Mouse (Mus musculus) heart, adult 2 months (tissue): ENCODE results near the gene Rmdn3.

Experiments used
- CTCF ChIP-seq: fragments of 200-600 bp; IDR thresholded peaks from 2 replicates; pipeline ENCODE4 v1.8.1; 2022; ENCODE audit warnings: antibody characterized with exemption, mild to moderate bottlenecking, moderate library complexity
- EP300 ChIP-seq: fragments of 200-500 bp; IDR thresholded peaks from 2 replicates; pipeline ENCODE4 v1.6.1; 2011; ENCODE audit warnings: low read depth, low read length, control low read depth; ENCODE audit not compliant: insufficient read depth
- POLR2A ChIP-seq: fragments of 200-500 bp; IDR thresholded peaks from 2 replicates; pipeline ENCODE4 v1.6.1; 2011; ENCODE audit warnings: mild to moderate bottlenecking, low read depth, low read length, control low read depth; ENCODE audit not compliant: insufficient read depth

- no peak for TF ChIP-seq POLR2A
- no peak for TF ChIP-seq CTCF
- no peak for TF ChIP-seq EP300
These were observed 9.6 kb downstream of the Rmdn3 start for GRCm38 (mm10) chr2:119147160-119147678.
